Mouse (Mus musculus) forebrain, embryonic 12.5 days (tissue): ENCODE results near the gene Pard6a. TPM values are rescaled to one million over a fixed set of nuclear protein-coding genes. Genes with fewer than 3 reads are reported as not detected.

ENCODE experiments used
- ATAC-seq: fragments of 200-750 bp; cut with Nextera tagmentation; 2 replicates; pipeline ENCODE4 v1.8.0; 2017; ENCODE audit warnings: moderate TSS enrichment; ENCODE audit not compliant: low FRiP score
- H3K27ac ChIP-seq: fragments of 300-500 bp; sonication (generic); 2 replicates; pipeline ENCODE4 v1.5.1; 2016; ENCODE audit warnings: mild to moderate bottlenecking
- H3K27me3 ChIP-seq: fragments of 300-500 bp; sonication (generic); 2 replicates; pipeline ENCODE4 v1.6.1; 2016; ENCODE audit warnings: mild to moderate bottlenecking
- H3K36me3 ChIP-seq: fragments of 300-500 bp; sonication (generic); replicated peaks from 2 replicates; pipeline ENCODE4 v1.6.1; 2016; ENCODE audit warnings: mild to moderate bottlenecking
- H3K4me1 ChIP-seq: fragments of 300-500 bp; sonication (generic); 2 replicates; pipeline ENCODE4 v1.6.1; 2016
- H3K4me2 ChIP-seq: fragments of 300-500 bp; sonication (generic); 2 replicates; pipeline ENCODE4 v1.6.1; 2016; ENCODE audit warnings: mild to moderate bottlenecking, moderate library complexity
- H3K4me3 ChIP-seq: fragments of 300-500 bp; sonication (generic); replicated peaks from 2 replicates; pipeline ENCODE4 v1.5.1; 2016; ENCODE audit warnings: mild to moderate bottlenecking
- H3K9ac ChIP-seq: fragments of 300-500 bp; sonication (generic); 2 replicates; pipeline ENCODE4 v1.6.1; 2016; ENCODE audit warnings: mild to moderate bottlenecking
- H3K9me3 ChIP-seq: fragments of 300-500 bp; sonication (generic); 2 replicates; pipeline ENCODE4 v1.6.1; 2016
- WGBS: fragments of 180-500 bp; shearing (Covaris S2); methylation state at CpG from one replicate; pipeline ENCODE4 v1.1.7; 2016; 5-methylcytosine and 5-hydroxymethylcytosine counted together
- polyA plus RNA-seq: library from polyadenylated mRNA; unstranded; fragments of >200 nt; fragmentation: Nextera tagmentation; extraction: Ambion mirVana; gene quantifications from 2 replicates; pipeline ENCODE4 v1.2.1, GENCODE M21; 2016

Pard6a gene
- polyA plus RNA-seq, 1 experiment from 2014 or later: 28.9 TPM

GRCm38 (mm10) chr8:105725726-105726125 lies 24.8 kb downstream of the Pard6a start:
- WGBS: 87% methylated on average over 5 of the region's 5 CpGs
- no peak for ATAC-seq
- Histone ChIP-seq H3K9ac (no peak overlapping the region), H3K9me3 (no peaks in the 10 kb centered on the region), H3K27ac (no peak overlapping the region), H3K4me2 (no peak overlapping the region), H3K27me3 (no peaks in the 10 kb centered on the region), H3K4me1 (no peaks in the 10 kb centered on the region), H3K4me3 (no peak overlapping the region), H3K36me3 (peaks cover 40% of the 10 kb centered on the region)

GRCm38 (mm10) chr8:105727397-105728124 lies 26.6 kb downstream of the Pard6a start:
- Histone ChIP-seq H3K9me3 (no peaks in the 10 kb centered on the region), H3K27ac (no peak overlapping the region), H3K4me1 (no peaks in the 10 kb centered on the region), H3K36me3 (peaks cover 34% of the 10 kb centered on the region), H3K4me2 (no peak overlapping the region), H3K9ac (no peak overlapping the region), H3K4me3 (no peak overlapping the region), H3K27me3 (no peaks in the 10 kb centered on the region)
- ATAC-seq: no peak
- 86% methylated on average over 18 of the region's 18 CpGs for WGBS

DNA sequence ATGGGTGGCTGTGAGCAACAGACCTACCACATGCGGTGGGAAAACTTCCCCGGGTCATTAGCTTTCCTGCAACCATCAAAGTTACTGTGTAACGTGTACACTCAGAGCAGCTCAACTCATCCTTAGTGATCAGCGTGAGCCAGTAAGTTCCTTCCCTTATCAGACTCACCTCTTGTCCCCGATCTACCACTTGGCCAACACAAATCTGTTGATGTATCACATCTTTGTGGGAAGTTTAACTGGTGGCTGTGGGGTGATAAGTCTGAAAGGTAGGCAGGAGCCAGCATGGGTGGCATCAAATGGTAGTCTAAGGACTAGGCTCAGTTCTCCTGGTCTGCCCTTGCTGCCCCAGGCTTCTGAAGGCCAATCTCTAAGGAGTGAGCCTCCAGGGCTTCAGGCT lies 31.2 kb downstream of the Pard6a start:
- Histone ChIP-seq H3K4me2 (no peak overlapping the region), H3K9me3 (no peaks in the 10 kb centered on the region), H3K9ac (no peak overlapping the region), H3K27ac (no peak overlapping the region), H3K4me1 (no peaks in the 10 kb centered on the region), H3K36me3 (peaks cover 10% of the 10 kb centered on the region), H3K4me3 (no peak overlapping the region), H3K27me3 (no peaks in the 10 kb centered on the region)
- 94% methylated on average over 5 of the region's 5 CpGs for WGBS
- ATAC-seq: no peak

DNA sequence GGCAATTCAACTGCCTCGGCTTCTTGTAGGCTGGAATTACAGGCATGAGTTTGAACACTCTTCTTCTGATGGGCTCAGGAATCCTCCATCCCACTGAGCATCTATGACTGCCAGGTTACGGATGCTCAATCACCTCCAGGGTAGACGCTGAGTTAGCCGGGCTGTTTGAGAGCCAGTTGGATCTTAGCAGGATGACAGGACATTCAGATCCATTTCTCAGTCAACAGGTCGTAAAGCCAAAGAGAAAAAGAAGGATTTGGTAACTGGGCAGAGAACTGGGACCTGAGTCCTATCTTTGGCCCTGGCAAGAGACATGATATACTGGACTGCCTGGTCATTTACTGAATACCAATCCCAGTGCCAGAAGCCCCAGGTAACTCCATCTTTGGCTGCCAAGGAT lies 38.3 kb downstream of the Pard6a start:
- Histone ChIP-seq H3K9me3 (no peaks in the 10 kb centered on the region), H3K36me3 (0 out of 2 replicates have a peak, but pooled peaks cover 3% of the 10 kb centered on the region), H3K27me3 (no peaks in the 10 kb centered on the region), H3K4me3 (no peak overlapping the region), H3K9ac (no peak overlapping the region), H3K4me1 (no peaks in the 10 kb centered on the region), H3K27ac (no peak overlapping the region), H3K4me2 (no peak overlapping the region)
- WGBS: 91% methylated on average over 5 of the region's 5 CpGs
- no peak for ATAC-seq

DNA sequence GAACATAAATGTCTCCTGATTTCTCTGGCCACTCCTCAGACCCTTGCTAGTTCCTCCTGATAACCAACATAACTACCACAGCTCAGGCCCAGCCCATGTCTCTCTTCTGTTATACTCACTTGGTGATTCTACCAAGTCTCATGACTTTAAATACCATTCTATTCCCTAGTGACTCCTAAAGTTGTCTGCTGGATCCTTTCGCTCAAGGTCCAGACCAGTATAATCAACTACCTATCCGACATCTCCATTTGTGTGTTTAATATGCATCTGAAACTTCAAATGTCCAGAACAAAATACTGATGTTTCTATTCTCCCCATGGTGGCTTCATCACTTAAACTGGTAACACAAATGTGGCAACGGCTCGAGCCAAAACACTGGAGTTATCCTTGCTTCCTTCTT lies 42.4 kb downstream of the Pard6a start:
- Histone ChIP-seq H3K27me3 (no peaks in the 10 kb centered on the region), H3K36me3 (peaks cover under 1% of the 10 kb centered on the region; the same call in 1 of the 2 replicates), H3K4me1 (no peaks in the 10 kb centered on the region), H3K4me3 (no peak overlapping the region), H3K27ac (no peak overlapping the region), H3K9me3 (no peaks in the 10 kb centered on the region), H3K9ac (no peak overlapping the region), H3K4me2 (no peak overlapping the region)
- no peak for ATAC-seq
- 90% methylated on average over 4 of the region's 4 CpGs for WGBS

GRCm38 (mm10) chr8:105750606-105751005 lies 49.7 kb downstream of the Pard6a start:
- Histone ChIP-seq H3K9me3 (no peaks in the 10 kb centered on the region), H3K36me3 (no peaks in the 10 kb centered on the region; the same call in 1 of the 2 replicates), H3K27ac (peak overlapping the region; percentile 61; the same call in 1 of the 2 replicates), H3K9ac (peak overlapping the region; percentile 36; the same call in 1 of the 2 replicates), H3K4me3 (no peak overlapping the region), H3K4me2 (peak overlapping the region; percentile 29), H3K4me1 (peaks cover 26% of the 10 kb centered on the region), H3K27me3 (no peaks in the 10 kb centered on the region)
- no peak; the same call in 1 of the 2 replicates for ATAC-seq
- 14% methylated on average over 11 of the region's 11 CpGs for WGBS

Other genes with a start within 250 kb of the Pard6a start
- 39.9 and 41.3 TPM in 2 replicates for gene Tppp3, start 229.6 kb upstream of the Pard6a start, polyA plus RNA-seq
- 24.7 and 26.1 TPM in 2 replicates for gene Zdhhc1, start 204.2 kb upstream of the Pard6a start, polyA plus RNA-seq
- 10.9 and 12.0 TPM in 2 replicates for gene Hsd11b2, start 182.4 kb upstream of the Pard6a start, polyA plus RNA-seq
- 94.3 and 95.4 TPM in 2 replicates for gene Atp6v0d1, start 135.1 kb upstream of the Pard6a start, polyA plus RNA-seq
- gene Ripor1, start 95.9 kb upstream of the Pard6a start, polyA plus RNA-seq: 17.3 and 18.8 TPM in 2 replicates
- 163 and 165 TPM in 2 replicates for gene Ctcf, start 64.6 kb upstream of the Pard6a start, polyA plus RNA-seq
- gene Agrp, start 63.8 kb upstream of the Pard6a start, polyA plus RNA-seq: 0.61 and 1.2 TPM in 2 replicates
- gene Carmil2, start 14.9 kb upstream of the Pard6a start, polyA plus RNA-seq: 4.9 and 5.2 TPM in 2 replicates
- 83.0 and 88.7 TPM in 2 replicates for gene Acd, start within 50 bp of the Pard6a start, polyA plus RNA-seq
- 0.27 and 0.32 TPM in 2 replicates for gene 4933405L10Rik, start 6.5 kb downstream of the Pard6a start, polyA plus RNA-seq
- 35.7 and 37.0 TPM in 2 replicates for gene Enkd1, start 7.1 kb downstream of the Pard6a start, polyA plus RNA-seq
- gene Gfod2, start 57.5 kb downstream of the Pard6a start, polyA plus RNA-seq: 57.1 and 57.4 TPM in 2 replicates
- gene Ranbp10, start 126.2 kb downstream of the Pard6a start, polyA plus RNA-seq: 14.5 and 14.6 TPM in 2 replicates
- 0.12 and 0.51 TPM in 2 replicates for gene Tsnaxip1, start 126.6 kb downstream of the Pard6a start, polyA plus RNA-seq
- gene Cenpt, start 152.1 kb downstream of the Pard6a start, polyA plus RNA-seq: 67.1 and 70.7 TPM in 2 replicates
- gene Thap11, start 154.0 kb downstream of the Pard6a start, polyA plus RNA-seq: 80.4 and 81.9 TPM in 2 replicates
- gene Nutf2, start 159.4 kb downstream of the Pard6a start, polyA plus RNA-seq: 275 and 317 TPM in 2 replicates
- gene Edc4, start 179.7 kb downstream of the Pard6a start, polyA plus RNA-seq: 67.4 and 72.2 TPM in 2 replicates
- 0.70 TPM in 1 of 2 replicates, not detected in the other for gene Nrn1l, start 192.4 kb downstream of the Pard6a start, polyA plus RNA-seq
- gene Pskh1, start 199.3 kb downstream of the Pard6a start, polyA plus RNA-seq: 18.0 and 18.3 TPM in 2 replicates
- 2.4 and 3.0 TPM in 2 replicates for gene Ctrl, start 232.7 kb downstream of the Pard6a start, polyA plus RNA-seq
- 18.9 and 22.8 TPM in 2 replicates for gene Psmb10, start 237.3 kb downstream of the Pard6a start, polyA plus RNA-seq
- gene Lcat, start 242.2 kb downstream of the Pard6a start, polyA plus RNA-seq: 0.54 and 0.56 TPM in 2 replicates